Comparison of ENCODE assay signal across 8 mouse cellular contexts in genomic region chr9:111213501-111213900, GRCm38 (mm10). TPM values are rescaled to one million over a fixed set of nuclear protein-coding genes. Genes with fewer than 3 reads are reported as not detected.
DNase-seq lines count a peak whose midpoint lies in the region; ATAC-seq lines count a peak whose summit lies in the region.
"Had no signal": no experiment of that assay in that cellular context is flagged by ENCODE, and none has a peak within 500 bp of the region (broad histone marks: within the 10 kb centered on the region; RNA-seq: fewer than 3 reads in every experiment).

No protein-coding gene starts in this region.

- no peak overlapping the region for H3K4me2 ChIP-seq in liver, embryonic 11.5 days
- H3K4me2 ChIP-seq in stomach, embryonic 16.5 days (ENCODE audit: low read depth, low read length), result no peak overlapping the region
- H3K4me2 ChIP-seq: embryonic facial prominence, embryonic 12.5 days had no signal

- no peak overlapping the region for H3K4me3 ChIP-seq in liver, embryonic 11.5 days (ENCODE audit: low read depth, low read length)
- no peak overlapping the region for H3K4me3 ChIP-seq in stomach, embryonic 16.5 days (replicated peaks; ENCODE audit: low read length)
- H3K4me3 ChIP-seq: embryonic facial prominence, embryonic 12.5 days had no signal

- ATAC-seq in liver, embryonic 11.5 days (replicated peaks; ENCODE audit: low FRiP score), result peak; percentile 39; the same call in 1 of the 2 replicates
- no peak for ATAC-seq in stomach, embryonic 16.5 days (ENCODE audit: insufficient read depth, low FRiP score)
- no peak for ATAC-seq in granulocyte monocyte progenitor cell, adult 5-6 weeks (replicated peaks; ENCODE audit: poor library complexity, severe bottlenecking)

- H3K9me3 ChIP-seq in liver, embryonic 11.5 days (ENCODE audit: control insufficient read depth, low read length), result no peaks in the 10 kb centered on the region
- H3K9me3 ChIP-seq in stomach, embryonic 16.5 days (replicated peaks; ENCODE audit: control insufficient read depth, low read length), result no peaks in the 10 kb centered on the region
- H3K9me3 ChIP-seq: embryonic facial prominence, embryonic 12.5 days had no signal

- H3K27me3 ChIP-seq in liver, embryonic 11.5 days (replicated peaks; ENCODE audit: control insufficient read depth, insufficient read depth, low read length), result no peaks in the 10 kb centered on the region
- no peaks in the 10 kb centered on the region for H3K27me3 ChIP-seq in stomach, embryonic 16.5 days (ENCODE audit: control insufficient read depth, insufficient read depth, low read length)
- H3K27me3 ChIP-seq: embryonic facial prominence, embryonic 12.5 days had no signal

- H3K36me3 ChIP-seq in liver, embryonic 11.5 days (ENCODE audit: control insufficient read depth, insufficient read depth, low read length), result peaks cover 5% of the 10 kb centered on the region; the same call in 1 of the 2 replicates
- H3K36me3 ChIP-seq in stomach, embryonic 16.5 days (ENCODE audit: control insufficient read depth, insufficient read depth, low read length), result 0 out of 2 replicates have a peak, but pooled peaks cover 3% of the 10 kb centered on the region

- 67% methylated on average over 6 of the region's 6 CpGs for WGBS in liver, embryonic 11.5 days
- WGBS in stomach, embryonic 16.5 days, result 49% methylated on average over 6 of the region's 6 CpGs

- intact Hi-C loops in left cerebral cortex, postnatal 25 days (cut with DNase I), result no loop called here

- H3K27ac ChIP-seq in liver, embryonic 11.5 days (ENCODE audit: low read depth, low read length), result no peak overlapping the region
- peak overlapping the region; percentile 52; the same call in 1 of the 2 replicates for H3K27ac ChIP-seq in stomach, embryonic 16.5 days (ENCODE audit: low read length)
- H3K27ac ChIP-seq: embryonic facial prominence, embryonic 12.5 days had no signal

- DNase-seq in thymus, postnatal 0 days (ENCODE audit: low spot score), result peak; percentile 3
- DNase-seq in thymus, postnatal 25 days, result no peak
- peak; percentile 31 for DNase-seq in heart, adult 8-10 months (ENCODE audit: low spot score)
- no peak for DNase-seq in liver, embryonic 11.5 days (ENCODE audit: low spot score)
- no peak for DNase-seq in left cerebral cortex, postnatal 25 days (ENCODE audit: low spot score in 2 of 2)

- H3K9ac ChIP-seq in liver, embryonic 11.5 days (ENCODE audit: low read depth, low read length), result no peak overlapping the region
- no peak overlapping the region for H3K9ac ChIP-seq in stomach, embryonic 16.5 days (ENCODE audit: low read length)
- H3K9ac ChIP-seq: embryonic facial prominence, embryonic 12.5 days had no signal

- 0 out of 2 replicates have a peak, but pooled peaks cover 4% of the 10 kb centered on the region for H3K4me1 ChIP-seq in liver, embryonic 11.5 days (replicated peaks; ENCODE audit: control insufficient read depth, insufficient read depth, low read length)
- no peaks in the 10 kb centered on the region; the same call in 1 of the 2 replicates for H3K4me1 ChIP-seq in stomach, embryonic 16.5 days (ENCODE audit: control insufficient read depth, insufficient read depth, low read length)
- H3K4me1 ChIP-seq: embryonic facial prominence, embryonic 12.5 days had no signal

RNA-seq across cellular contexts. Expression of gene Mlh1, which starts 58.1 kb away (rescaled TPM):
- 30.4 and 32.1 TPM in 2 replicates for polyA plus RNA-seq in thymus, postnatal 0 days (2015; fragmentation: Nextera tagmentation; extraction: Ambion mirVana)
- 1 to 10 TPM; 5.1 to 9.6 (median 7.6) TPM for total RNA-seq in heart, adult 8-10 months (2022)
- polyA plus RNA-seq in liver, embryonic 11.5 days (2014; fragmentation: Nextera tagmentation; extraction: Ambion mirVana), result 50.2 and 52.4 TPM in 2 replicates
- 34.6 and 35.5 TPM in 2 replicates for polyA plus RNA-seq in stomach, embryonic 16.5 days (2015; fragmentation: Nextera tagmentation; extraction: Ambion mirVana)
- total RNA-seq in granulocyte monocyte progenitor cell, adult 5-6 weeks (2014; fragmentation: Nextera tagmentation), result 46.0 and 47.0 TPM in 2 replicates
- 46.9 and 61.6 TPM in 2 replicates for total RNA-seq in granulocyte monocyte progenitor cell, adult 5-6 weeks (2017)
- 10 to 100 TPM; 15.2 to 15.6 TPM for total RNA-seq in left cerebral cortex, postnatal 25 days (2021)

RNA-seq across cellular contexts. Expression of gene Epm2aip1, which starts 58.2 kb away (rescaled TPM):
- 19.9 and 22.8 TPM in 2 replicates for polyA plus RNA-seq in thymus, postnatal 0 days (2015; fragmentation: Nextera tagmentation; extraction: Ambion mirVana)
- 10 to 100 TPM; 24.1 to 25.4 (median 24.9) TPM for total RNA-seq in heart, adult 8-10 months (2022)
- polyA plus RNA-seq in liver, embryonic 11.5 days (2014; fragmentation: Nextera tagmentation; extraction: Ambion mirVana), result 21.7 and 24.5 TPM in 2 replicates
- 29.1 and 29.2 TPM in 2 replicates for polyA plus RNA-seq in stomach, embryonic 16.5 days (2015; fragmentation: Nextera tagmentation; extraction: Ambion mirVana)
- 21.9 and 25.8 TPM in 2 replicates for total RNA-seq in granulocyte monocyte progenitor cell, adult 5-6 weeks (2014; fragmentation: Nextera tagmentation)
- total RNA-seq in granulocyte monocyte progenitor cell, adult 5-6 weeks (2017), result 15.9 and 18.7 TPM in 2 replicates
- total RNA-seq in left cerebral cortex, postnatal 25 days (2021), result 10 to 100 TPM; 80.4 to 81.6 TPM

Comparison
In these comparisons a context has a peak if more than half of its experiments do, and no peak if none do; other contexts are left out.
1. DNase-seq: peak in thymus, postnatal 0 days (single experiment) and heart, adult 8-10 months (single experiment); none in thymus, postnatal 25 days (single experiment), liver, embryonic 11.5 days (single experiment) and left cerebral cortex, postnatal 25 days (0 of 2).